Mouse (Mus musculus): ENCODE results near the gene Fbxo41. TPM values are rescaled to one million over a fixed set of nuclear protein-coding genes. Genes with fewer than 3 reads are reported as not detected.

Fbxo41 gene
- polyA plus RNA-seq, 1 experiment from 2014 or later, result 0.29 TPM

DNA sequence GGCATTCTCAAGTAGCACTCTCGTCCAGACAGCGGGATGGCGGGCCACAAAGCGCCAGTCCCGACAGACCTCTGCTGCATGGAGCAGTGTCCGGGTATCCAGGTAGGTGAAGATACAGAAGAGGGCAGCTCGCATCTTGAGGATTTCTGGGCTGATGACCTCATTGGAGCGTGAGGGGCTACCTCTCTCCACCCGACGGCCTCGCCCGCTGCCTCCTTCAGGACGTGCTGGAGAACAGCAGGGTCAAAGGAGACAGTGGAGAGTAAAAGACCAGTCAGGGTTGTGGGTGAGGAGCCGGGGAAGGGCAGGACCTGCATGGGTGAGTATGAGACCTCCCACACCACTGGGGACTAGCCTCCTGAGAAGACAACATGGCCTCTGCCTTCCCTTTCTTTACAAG, 24.4 kb downstream of the Fbxo41 start:
- 38% methylated on average over 14 of the region's 14 CpGs for WGBS
- Histone ChIP-seq H3K27me3 (ENCODE audit: insufficient read depth, low read length) (peaks cover 17% of the 10 kb centered on the region), H3K4me2 (no peak overlapping the region)

DNA sequence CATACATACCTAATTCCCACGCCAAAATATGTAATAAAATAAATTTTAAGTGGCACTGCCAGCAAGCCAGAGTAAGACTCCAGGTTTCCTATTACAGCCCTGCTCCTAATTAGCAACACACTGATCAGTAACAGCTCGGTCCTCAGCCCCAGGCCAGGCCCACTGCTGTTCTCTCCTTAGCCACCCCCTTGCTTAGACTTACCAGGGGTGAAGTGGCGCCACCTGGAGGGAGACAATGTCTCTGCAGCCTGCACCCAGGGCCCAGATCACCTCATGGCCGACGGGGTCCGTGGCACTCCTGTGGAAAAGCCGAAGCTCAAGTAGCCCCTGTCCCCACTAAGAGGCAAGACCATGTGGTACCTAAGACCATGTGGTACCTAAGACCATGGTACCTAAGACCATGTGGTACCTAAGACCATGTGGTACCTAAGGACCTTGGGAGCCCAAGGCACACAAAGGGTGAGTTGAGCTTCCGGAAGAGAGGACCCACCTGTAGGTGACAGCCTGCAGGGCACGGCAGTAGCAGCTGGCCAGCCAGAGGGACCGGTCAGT, 25.4 kb downstream of the Fbxo41 start:
- H3K4me3 ChIP-seq (ENCODE audit: low read depth, low read length), result no peak overlapping the region
- H3K27ac ChIP-seq (ENCODE audit: low read depth), result no peak overlapping the region
- ATAC-seq (ENCODE audit: insufficient read depth), result no peak
- TF ChIP-seq CTCF (IDR thresholded peaks at IDR 0.05; ENCODE audit: low read depth), result peak; percentile 56
- no peak overlapping the region for H3K9ac ChIP-seq
- no peaks in the 10 kb centered on the region for H3K9me3 ChIP-seq (ENCODE audit: low read depth, low read length)
- peak; percentile 28 for DNase-seq
- H3K36me3 ChIP-seq (ENCODE audit: insufficient read depth), result no peaks in the 10 kb centered on the region
- no peaks in the 10 kb centered on the region for H3K4me1 ChIP-seq (ENCODE audit: insufficient read depth)
- 26% methylated on average over 10 of the region's 10 CpGs for WGBS
- no peak overlapping the region for H3K4me2 ChIP-seq
- peaks cover 11% of the 10 kb centered on the region; the same call in 1 of the 2 replicates for H3K27me3 ChIP-seq (ENCODE audit: insufficient read depth, low read length)

More for the DNA sequence above, 24.4 kb downstream of the Fbxo41 start:
- Histone ChIP-seq H3K4me3 (ENCODE audit: low read depth, low read length) (no peak overlapping the region), H3K9ac (no peak overlapping the region), H3K9me3 (ENCODE audit: low read depth, low read length) (no peaks in the 10 kb centered on the region), H3K36me3 (ENCODE audit: insufficient read depth) (no peaks in the 10 kb centered on the region), H3K27ac (ENCODE audit: low read depth) (no peak overlapping the region), H3K4me1 (ENCODE audit: insufficient read depth) (no peaks in the 10 kb centered on the region)
- ATAC-seq (ENCODE audit: insufficient read depth), result no peak
- no peak for DNase-seq
- no peak for TF ChIP-seq CTCF (IDR thresholded peaks at IDR 0.05; ENCODE audit: low read depth)

GRCm38 (mm10) chr6:85475581-85475980, 27.2 kb downstream of the Fbxo41 start:
- H3K9ac ChIP-seq, result no peak overlapping the region
- no peak overlapping the region for H3K4me3 ChIP-seq (ENCODE audit: low read depth, low read length)
- WGBS, result 79% methylated on average over 3 of the region's 3 CpGs
- ATAC-seq (ENCODE audit: insufficient read depth) (no peak), DNase-seq (no peak)
- H3K27ac ChIP-seq (ENCODE audit: low read depth), result no peak overlapping the region
- no peaks in the 10 kb centered on the region for H3K9me3 ChIP-seq (ENCODE audit: low read depth, low read length)
- no peaks in the 10 kb centered on the region for H3K4me1 ChIP-seq (ENCODE audit: insufficient read depth)
- H3K27me3 ChIP-seq (ENCODE audit: insufficient read depth, low read length), result peaks cover 11% of the 10 kb centered on the region; the same call in 1 of the 2 replicates
- H3K4me2 ChIP-seq, result no peak overlapping the region
- TF ChIP-seq CTCF (IDR thresholded peaks at IDR 0.05; ENCODE audit: low read depth), result no peak
- H3K36me3 ChIP-seq (ENCODE audit: insufficient read depth), result no peaks in the 10 kb centered on the region

GRCm38 (mm10) chr6:85472542-85472941, 30.3 kb downstream of the Fbxo41 start:
- H3K9me3 ChIP-seq (ENCODE audit: low read depth, low read length), result no peaks in the 10 kb centered on the region
- H3K4me2 ChIP-seq, result no peak overlapping the region
- WGBS, result 48% methylated on average over 5 of the region's 5 CpGs
- DNase-seq (no peak), ATAC-seq (ENCODE audit: insufficient read depth) (no peak)
- no peak overlapping the region for H3K9ac ChIP-seq
- H3K4me1 ChIP-seq (ENCODE audit: insufficient read depth), result no peaks in the 10 kb centered on the region
- peaks cover 25% of the 10 kb centered on the region for H3K36me3 ChIP-seq (ENCODE audit: insufficient read depth)
- no peak for TF ChIP-seq CTCF (IDR thresholded peaks at IDR 0.05; ENCODE audit: low read depth)
- 0 out of 2 replicates have a peak, but pooled peaks cover under 1% of the 10 kb centered on the region for H3K27me3 ChIP-seq (ENCODE audit: insufficient read depth, low read length)
- no peak overlapping the region for H3K27ac ChIP-seq (ENCODE audit: low read depth)
- no peak overlapping the region for H3K4me3 ChIP-seq (ENCODE audit: low read depth, low read length)

- DNase-seq (peak; percentile 41), ATAC-seq (ENCODE audit: insufficient read depth) (no peak)
- no peaks in the 10 kb centered on the region for H3K4me1 ChIP-seq (ENCODE audit: insufficient read depth)
- no peak overlapping the region for H3K9ac ChIP-seq
- H3K36me3 ChIP-seq (ENCODE audit: insufficient read depth), result peaks cover 31% of the 10 kb centered on the region
- no peak overlapping the region for H3K27ac ChIP-seq (ENCODE audit: low read depth)
- H3K4me3 ChIP-seq (ENCODE audit: low read depth, low read length), result no peak overlapping the region
- TF ChIP-seq CTCF (IDR thresholded peaks at IDR 0.05; ENCODE audit: low read depth), result no peak
- no peak overlapping the region for H3K4me2 ChIP-seq
- no peaks in the 10 kb centered on the region for H3K9me3 ChIP-seq (ENCODE audit: low read depth, low read length)
- H3K27me3 ChIP-seq (ENCODE audit: insufficient read depth, low read length), result no peaks in the 10 kb centered on the region
- 50% methylated on average over 8 of the region's 8 CpGs for WGBS
These were observed 30.8 kb downstream of the Fbxo41 start for GRCm38 (mm10) chr6:85471962-85472361.

DNA sequence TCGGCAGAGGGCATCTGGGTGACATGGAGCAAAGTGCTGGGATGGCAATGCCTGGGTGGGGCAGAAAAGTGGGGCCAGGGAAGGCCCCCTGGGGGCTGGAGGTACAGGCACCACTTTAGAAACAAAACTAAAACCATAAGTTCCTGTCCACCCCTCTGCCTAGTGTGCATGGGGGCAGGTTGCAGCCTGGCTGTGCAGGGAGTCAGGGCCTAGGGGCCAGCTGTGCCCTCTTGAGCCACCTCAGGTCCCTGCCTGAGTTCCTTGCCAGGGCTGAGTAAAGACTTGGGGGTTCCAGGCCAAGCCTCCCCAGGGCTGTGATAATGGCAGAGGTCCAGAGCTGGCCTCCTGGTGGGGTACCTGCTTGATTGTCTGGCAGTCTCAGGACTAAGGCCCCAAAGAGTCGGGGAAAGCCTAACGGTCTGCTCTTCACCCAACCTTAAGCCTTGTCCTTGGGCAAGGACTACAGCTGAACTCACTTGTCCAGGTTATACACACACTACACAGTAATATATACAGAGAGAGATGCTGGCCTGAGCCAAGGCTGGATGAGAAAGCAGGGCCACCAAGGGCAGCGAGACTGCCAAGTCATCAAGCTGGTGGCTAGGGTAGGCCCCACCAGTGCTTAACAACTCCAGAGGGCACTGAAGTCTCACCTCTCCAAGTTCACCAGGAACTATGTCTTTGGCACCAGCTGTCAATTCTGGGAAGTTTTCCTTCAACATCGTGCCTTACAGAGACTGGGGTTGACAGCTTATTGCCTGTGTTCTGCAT, 32.9 kb downstream of the Fbxo41 start:
- Histone ChIP-seq H3K9me3 (ENCODE audit: low read depth, low read length) (no peaks in the 10 kb centered on the region), H3K27me3 (ENCODE audit: insufficient read depth, low read length) (no peaks in the 10 kb centered on the region), H3K4me1 (ENCODE audit: insufficient read depth) (no peaks in the 10 kb centered on the region), H3K27ac (ENCODE audit: low read depth) (no peak overlapping the region), H3K4me2 (no peak overlapping the region), H3K4me3 (ENCODE audit: low read depth, low read length) (no peak overlapping the region), H3K9ac (no peak overlapping the region), H3K36me3 (ENCODE audit: insufficient read depth) (peaks cover 52% of the 10 kb centered on the region)
- DNase-seq (no peak), ATAC-seq (ENCODE audit: insufficient read depth) (peak; percentile 38; the same call in 1 of the 2 replicates)
- no peak for TF ChIP-seq CTCF (IDR thresholded peaks at IDR 0.05; ENCODE audit: low read depth)
- WGBS, result 60% methylated on average over 5 of the region's 5 CpGs

GRCm38 (mm10) chr6:85465381-85465780, 37.4 kb downstream of the Fbxo41 start:
- Histone ChIP-seq H3K9me3 (ENCODE audit: low read depth, low read length) (no peaks in the 10 kb centered on the region), H3K27me3 (ENCODE audit: insufficient read depth, low read length) (no peaks in the 10 kb centered on the region), H3K4me1 (ENCODE audit: insufficient read depth) (no peaks in the 10 kb centered on the region), H3K9ac (no peak overlapping the region), H3K4me2 (no peak overlapping the region), H3K4me3 (ENCODE audit: low read depth, low read length) (no peak overlapping the region), H3K27ac (ENCODE audit: low read depth) (no peak overlapping the region), H3K36me3 (ENCODE audit: insufficient read depth) (peaks cover 96% of the 10 kb centered on the region)
- DNase-seq (peak; percentile 27), ATAC-seq (ENCODE audit: insufficient read depth) (no peak)
- TF ChIP-seq CTCF (IDR thresholded peaks at IDR 0.05; ENCODE audit: low read depth), result peak; percentile 30; the same call in 1 of the 2 replicates

All from lung, embryonic 14.5 days (tissue).